ENCODE assay signal across 9 mouse cellular contexts in the genomic region with DNA sequence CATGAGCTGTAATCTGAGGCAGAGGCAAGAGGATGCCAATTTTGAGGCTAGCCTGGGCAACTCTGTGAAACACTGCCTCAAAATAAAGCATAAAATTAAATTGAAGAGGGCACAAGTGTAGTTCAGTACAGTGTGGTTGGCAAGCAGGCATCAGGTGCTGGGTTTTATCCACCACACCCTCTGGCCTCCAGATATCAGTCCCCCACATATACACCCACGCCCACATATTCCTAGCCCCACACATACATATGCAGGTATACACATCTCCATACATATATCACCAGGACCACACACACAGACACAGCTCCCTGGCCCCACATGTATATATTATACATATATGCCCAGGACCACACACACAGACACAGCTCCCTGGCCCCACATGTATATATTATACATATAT. TPM values are rescaled to one million over a fixed set of nuclear protein-coding genes. Genes with fewer than 3 reads are reported as not detected.
DNase-seq lines count a peak whose midpoint lies in the region; ATAC-seq and TF ChIP-seq lines count a peak whose summit lies in the region.
"Not testable (repeated sequence)": the region's sequence is repeated elsewhere in the genome, so short reads cannot be mapped to it uniquely, and the experiment has no call there.
"Had no signal": no experiment of that assay in that cellular context is flagged by ENCODE, and none has a peak within 500 bp of the region (broad histone marks: within the 10 kb centered on the region; RNA-seq: fewer than 3 reads in every experiment).

No protein-coding gene starts in this region.

- H3K36me3 ChIP-seq in erythroblast, embryonic 14.5 days (ENCODE audit: control insufficient read depth) = peaks cover 89% of the 10 kb centered on the region
- H3K36me3 ChIP-seq in liver, embryonic 12.5 days = peaks cover 65% of the 10 kb centered on the region
- not testable (repeated sequence) for H3K36me3 ChIP-seq in liver, embryonic 14.5 days (replicated peaks; ENCODE audit: control insufficient read depth, insufficient read depth, low read depth)
- H3K36me3 ChIP-seq in liver, embryonic 16.5 days (ENCODE audit: control insufficient read depth, insufficient read depth) = peaks cover 23% of the 10 kb centered on the region

- H3K9ac ChIP-seq in liver, embryonic 12.5 days; liver, embryonic 14.5 days (replicated peaks): not testable (repeated sequence)
- H3K9ac ChIP-seq in liver, embryonic 16.5 days (ENCODE audit: low read depth, low read length) = peak overlapping the region; percentile 42

- TF ChIP-seq EP300 in liver, embryonic 14.5 days (IDR thresholded peaks at IDR 0.05; ENCODE audit: low read depth) = peak; percentile 53

- H3K9me3 ChIP-seq in erythroblast, embryonic 14.5 days (ENCODE audit: control insufficient read depth, low read length); liver, embryonic 12.5 days (replicated peaks); liver, embryonic 14.5 days (ENCODE audit: control insufficient read depth, low read length); liver, embryonic 16.5 days (replicated peaks; ENCODE audit: control insufficient read depth, low read length): not testable (repeated sequence)

- 61% methylated on average over 1 of the region's 1 CpGs for WGBS in liver, embryonic 12.5 days (ENCODE audit: insufficient replicate concordance)
- 54% methylated on average over 1 of the region's 1 CpGs for WGBS in liver, embryonic 14.5 days (ENCODE audit: insufficient replicate concordance)
- WGBS in liver, embryonic 16.5 days (ENCODE audit: insufficient replicate concordance) = 55% methylated on average over 1 of the region's 1 CpGs

- peak; percentile 98 for ATAC-seq in liver, embryonic 12.5 days
- ATAC-seq in liver, embryonic 14.5 days (ENCODE audit: insufficient read depth) = peak; percentile 98
- ATAC-seq in liver, embryonic 16.5 days (ENCODE audit: low read depth) = peak; percentile 94
- ATAC-seq in megakaryocyte progenitor cell, adult 5-6 weeks (replicated peaks; ENCODE audit: poor library complexity) = 0 out of 2 replicates have a peak, but pooled peaks have one; percentile 23

- H3K27me3 ChIP-seq in erythroblast, embryonic 14.5 days (ENCODE audit: control insufficient read depth); liver, embryonic 12.5 days (replicated peaks); liver, embryonic 14.5 days (ENCODE audit: control insufficient read depth, insufficient read depth, low read length); liver, embryonic 16.5 days (ENCODE audit: control insufficient read depth, insufficient read depth, low read depth, low read length): not testable (repeated sequence)

- not testable (repeated sequence) for TF ChIP-seq CTCF in liver, embryonic 14.5 days (IDR thresholded peaks at IDR 0.05; ENCODE audit: low read depth)

- H3K4me2 ChIP-seq in liver, embryonic 12.5 days = peak overlapping the region; percentile 42
- H3K4me2 ChIP-seq in liver, embryonic 14.5 days (ENCODE audit: low read depth) = peak overlapping the region; percentile 39
- peak overlapping the region; percentile 52 for H3K4me2 ChIP-seq in liver, embryonic 16.5 days (ENCODE audit: low read depth, low read length)

- DNase-seq in c-Kit-positive CD71-positive TER-119-positive erythroid progenitor cells, embryonic 14.5 days (ENCODE audit: low spot score) = peak; percentile 64
- DNase-seq in liver = peak; percentile 75
- DNase-seq in liver, embryonic 14.5 days (ENCODE audit: low read depth in 3 of 3, low spot score in 3 of 3) = peak; percentile 38 to 55 (median 47)

- peak overlapping the region; percentile 67 for H3K27ac ChIP-seq in liver, embryonic 12.5 days
- H3K27ac ChIP-seq in liver, embryonic 14.5 days = peak overlapping the region; percentile 26
- peak overlapping the region; percentile 67 for H3K27ac ChIP-seq in liver, embryonic 16.5 days (ENCODE audit: low read length)

- H3K4me3 ChIP-seq in erythroblast, embryonic 14.5 days (replicated peaks) = peak overlapping the region; percentile 13
- H3K4me3 ChIP-seq in liver, embryonic 12.5 days; liver, embryonic 14.5 days (ENCODE audit: insufficient read depth in 1 of 2, low read depth in 2 of 2, low read length in 2 of 2); liver, embryonic 16.5 days (ENCODE audit: low read depth, low read length): not testable (repeated sequence)

- peaks cover 53% of the 10 kb centered on the region for H3K4me1 ChIP-seq in erythroblast, embryonic 14.5 days (ENCODE audit: control insufficient read depth)
- peaks cover 39% of the 10 kb centered on the region for H3K4me1 ChIP-seq in liver, embryonic 12.5 days
- peaks cover 11 to 17% of the 10 kb centered on the region in 2 experiments for H3K4me1 ChIP-seq in liver, embryonic 14.5 days (replicated peaks; ENCODE audit: control insufficient read depth in 2 of 2, insufficient read depth in 2 of 2, low read length in 1 of 2)
- peaks cover 19% of the 10 kb centered on the region for H3K4me1 ChIP-seq in liver, embryonic 16.5 days (ENCODE audit: control insufficient read depth, low read depth, low read length)

RNA-seq across cellular contexts. Expression of gene Arfgap3, which starts 41.3 kb away (rescaled TPM):
- 2.4 and 3.3 TPM in 2 replicates for polyA plus RNA-seq in erythroblast, embryonic 14.5 days (2012)
- 16.2 and 19.9 TPM in 2 replicates for polyA plus RNA-seq in liver, embryonic 12.5 days (2016; fragmentation: Nextera tagmentation; extraction: Ambion mirVana)
- 10.1 and 10.9 TPM in 2 replicates for polyA plus RNA-seq in liver, embryonic 14.5 days (2012; rRNA removed)
- polyA plus RNA-seq in liver, embryonic 14.5 days (2014; fragmentation: Nextera tagmentation; extraction: Ambion mirVana) = 15.3 and 16.6 TPM in 2 replicates
- 17.3 and 18.6 TPM in 2 replicates for polyA plus RNA-seq in liver, embryonic 16.5 days (2015; fragmentation: Nextera tagmentation; extraction: Ambion mirVana)
- total RNA-seq in megakaryocyte progenitor cell, adult 5-6 weeks (2015) = 19.9 and 23.7 TPM in 2 replicates
- 21.4 and 25.4 TPM in 2 replicates for total RNA-seq in megakaryocyte progenitor cell, adult 5-6 weeks (2017)

RNA-seq across cellular contexts. Expression of gene A4galt, which starts 57.1 kb away (rescaled TPM):
- not detected in 2 replicates for polyA plus RNA-seq in erythroblast, embryonic 14.5 days (2012)
- polyA plus RNA-seq in liver, embryonic 12.5 days (2016; fragmentation: Nextera tagmentation; extraction: Ambion mirVana) = 0.08 TPM in 2 replicates
- polyA plus RNA-seq in liver, embryonic 14.5 days (2012; rRNA removed) = 0.05 and 0.07 TPM in 2 replicates
- polyA plus RNA-seq in liver, embryonic 14.5 days (2014; fragmentation: Nextera tagmentation; extraction: Ambion mirVana) = 0.08 TPM in 1 of 2 replicates, not detected in the other
- polyA plus RNA-seq in liver, embryonic 16.5 days (2015; fragmentation: Nextera tagmentation; extraction: Ambion mirVana) = 0.13 TPM in 1 of 2 replicates, not detected in the other
- not detected in 2 replicates for total RNA-seq in megakaryocyte progenitor cell, adult 5-6 weeks (2015)
- total RNA-seq in megakaryocyte progenitor cell, adult 5-6 weeks (2017) = not detected in 2 replicates
- total RNA-seq: common myeloid progenitor, adult 5-6 weeks; MEL had no signal

Comparison
In these comparisons a context has a peak if more than half of its experiments do, and no peak if none do; other contexts are left out.
1. ATAC-seq: peak in every context shown above with its lines; median percentile 98 in liver, embryonic 12.5 days; 98 in liver, embryonic 14.5 days; 94 in liver, embryonic 16.5 days; 23 in megakaryocyte progenitor cell, adult 5-6 weeks.